Mouse (Mus musculus) myocyte (in vitro differentiated cells): ENCODE results near the gene March2.
A peak's percentile ranks its signal among the peaks of the same experiment; 100 is the strongest.

Experiments used
- E2F4 ChIP-seq: IDR thresholded peaks from one replicate; pipeline ENCODE4 v1.6.1; 2011; ENCODE audit warnings: mild to moderate bottlenecking, control low read depth, moderate library complexity; ENCODE audit not compliant: insufficient read depth
- MAX ChIP-seq: IDR thresholded peaks from one replicate; pipeline ENCODE4 v1.6.1; 2011; ENCODE audit warnings: low read depth, mild to moderate bottlenecking, control low read depth
- POLR2A ChIP-seq: IDR thresholded peaks from one replicate; pipeline ENCODE4 v1.6.1; 2011; ENCODE audit warnings: low read depth, mild to moderate bottlenecking, control low read depth, moderate library complexity; ENCODE audit not compliant: insufficient read length
- TCF12 ChIP-seq: IDR thresholded peaks from one replicate; pipeline ENCODE4 v1.6.1; 2011; ENCODE audit warnings: mild to moderate bottlenecking, control low read depth; ENCODE audit not compliant: poor library complexity, insufficient read depth, severe bottlenecking
- USF1 ChIP-seq: IDR thresholded peaks from one replicate; pipeline ENCODE4 v1.6.1; 2011; ENCODE audit warnings: low read depth, mild to moderate bottlenecking, control low read depth, moderate library complexity

- peak; percentile 62 for TF ChIP-seq POLR2A
- TF ChIP-seq MAX: no peak
- no peak for TF ChIP-seq TCF12
- TF ChIP-seq USF1: no peak
- no peak for TF ChIP-seq E2F4
Measured at GRCm38 (mm10) chr17:33718384-33718881, at the start of gene March2.
